Mouse (Mus musculus): ENCODE measurements around the gene Cttnbp2nl. TPM values are rescaled to one million over a fixed set of nuclear protein-coding genes. Genes with fewer than 3 reads are reported as not detected.

Cttnbp2nl gene
- polyA plus RNA-seq, 1 experiment from 2014 or later: 24.1 TPM

DNA sequence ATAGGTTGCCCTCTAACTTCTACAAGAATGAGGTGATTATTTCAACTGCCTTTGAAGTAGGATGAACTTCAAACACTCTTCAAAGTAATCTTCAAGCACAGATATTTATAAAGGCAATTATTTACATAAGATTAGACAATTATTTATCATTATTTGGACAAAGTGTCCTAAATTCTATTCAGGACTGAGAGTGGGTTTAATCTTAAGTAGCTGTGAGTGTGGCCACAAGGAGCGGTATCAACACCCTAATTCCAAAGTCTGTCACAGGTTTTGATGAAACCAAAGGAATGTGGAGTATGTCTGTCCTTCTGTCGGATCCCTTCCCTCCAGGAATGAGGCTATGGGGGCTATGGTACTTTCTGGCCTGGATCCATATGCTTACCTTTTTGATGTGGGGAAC lies 38.0 kb downstream of the Cttnbp2nl start:
- H3K36me3 ChIP-seq: peaks cover 26% of the 10 kb centered on the region
- H3K27ac ChIP-seq (replicated peaks): no peak overlapping the region
- WGBS: 37% methylated on average over 2 of the region's 2 CpGs
- no peak overlapping the region for H3K4me3 ChIP-seq
- peaks cover 72% of the 10 kb centered on the region for H3K4me1 ChIP-seq
- no peaks in the 10 kb centered on the region for H3K27me3 ChIP-seq (replicated peaks)
- no peaks in the 10 kb centered on the region for H3K9me3 ChIP-seq
- ATAC-seq (ENCODE audit: extremely low read depth, insufficient number of reproducible peaks, low FRiP score, low TSS enrichment): no peak
- no peak overlapping the region for H3K4me2 ChIP-seq
- no peak overlapping the region for H3K9ac ChIP-seq

- Histone ChIP-seq H3K27me3 (replicated peaks) (no peaks in the 10 kb centered on the region), H3K9ac (peak overlapping the region; percentile 10; the same call in 1 of the 2 replicates), H3K36me3 (peaks cover 44% of the 10 kb centered on the region), H3K4me2 (no peak overlapping the region), H3K4me1 (peaks cover 56% of the 10 kb centered on the region), H3K9me3 (no peaks in the 10 kb centered on the region), H3K4me3 (no peak overlapping the region), H3K27ac (replicated peaks) (peak overlapping the region; percentile 36)
- no peak for ATAC-seq (ENCODE audit: extremely low read depth, insufficient number of reproducible peaks, low FRiP score, low TSS enrichment)
- 71% methylated on average over 7 of the region's 7 CpGs for WGBS
These were observed 40.1 kb downstream of the Cttnbp2nl start for GRCm38 (mm10) chr3:105012696-105013313.

DNA sequence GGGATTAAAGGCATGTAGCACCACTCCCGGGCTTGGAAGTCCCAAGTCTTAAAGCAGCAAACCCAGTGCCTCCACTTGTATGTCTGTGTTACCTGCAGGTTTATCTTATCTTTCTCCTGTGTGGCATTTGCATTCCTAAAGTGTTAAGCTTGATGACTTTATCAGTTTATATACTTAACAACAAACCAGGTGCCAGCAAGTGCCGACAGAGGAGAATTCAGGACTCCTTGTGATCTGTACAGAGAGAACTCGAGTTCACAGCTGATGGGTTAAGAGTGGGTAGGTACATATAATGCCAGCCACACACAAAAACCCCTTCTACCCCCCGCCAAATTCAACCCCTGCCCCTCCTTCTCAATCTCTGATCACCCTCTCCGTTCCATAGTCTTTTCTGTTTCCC lies 41.1 kb downstream of the Cttnbp2nl start:
- WGBS: 51% methylated on average over 5 of the region's 5 CpGs
- Histone ChIP-seq H3K4me3 (no peak overlapping the region), H3K27ac (replicated peaks) (no peak overlapping the region), H3K4me2 (no peak overlapping the region), H3K36me3 (peaks cover 53% of the 10 kb centered on the region), H3K9ac (no peak overlapping the region), H3K9me3 (no peaks in the 10 kb centered on the region), H3K27me3 (replicated peaks) (no peaks in the 10 kb centered on the region), H3K4me1 (peaks cover 48% of the 10 kb centered on the region)
- no peak for ATAC-seq (ENCODE audit: extremely low read depth, insufficient number of reproducible peaks, low FRiP score, low TSS enrichment)

- ATAC-seq (ENCODE audit: extremely low read depth, insufficient number of reproducible peaks, low FRiP score, low TSS enrichment): no peak
- 84% methylated on average over 11 of the region's 11 CpGs for WGBS
- H3K4me3 ChIP-seq: no peak overlapping the region
These were observed 42.1 kb downstream of the Cttnbp2nl start for GRCm38 (mm10) chr3:105010681-105011339.

DNA sequence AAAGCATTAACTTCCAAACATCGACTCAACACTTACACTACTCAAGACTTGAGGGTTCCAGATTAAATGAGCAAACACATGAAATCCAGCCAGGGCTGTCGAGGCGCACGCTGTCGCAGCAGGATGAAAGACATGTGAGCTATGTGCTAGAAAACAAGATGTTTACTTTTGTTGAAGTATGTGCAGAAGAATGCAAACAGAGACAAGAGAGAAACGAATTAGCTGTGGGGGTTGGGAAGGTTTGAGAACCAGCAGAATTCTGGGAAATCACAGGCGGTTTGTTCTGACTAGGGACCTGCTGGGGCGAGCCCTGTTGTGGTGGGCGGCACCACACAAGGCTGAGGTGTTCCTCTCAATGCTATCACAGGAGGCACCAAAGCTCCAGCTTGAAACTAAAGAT lies 44.9 kb downstream of the Cttnbp2nl start:
- Histone ChIP-seq H3K4me2 (no peak overlapping the region), H3K4me3 (no peak overlapping the region), H3K36me3 (peaks cover 86% of the 10 kb centered on the region), H3K4me1 (peaks cover 14% of the 10 kb centered on the region), H3K9me3 (no peaks in the 10 kb centered on the region), H3K9ac (no peak overlapping the region), H3K27me3 (replicated peaks) (no peaks in the 10 kb centered on the region), H3K27ac (replicated peaks) (no peak overlapping the region)
- 76% methylated on average over 9 of the region's 9 CpGs for WGBS
- ATAC-seq (ENCODE audit: extremely low read depth, insufficient number of reproducible peaks, low FRiP score, low TSS enrichment): no peak

More at GRCm38 (mm10) chr3:105010681-105011339, 42.1 kb downstream of the Cttnbp2nl start:
- Histone ChIP-seq H3K27ac (replicated peaks) (no peak overlapping the region), H3K27me3 (replicated peaks) (no peaks in the 10 kb centered on the region), H3K9me3 (no peaks in the 10 kb centered on the region), H3K4me2 (no peak overlapping the region), H3K9ac (no peak overlapping the region), H3K4me1 (peaks cover 38% of the 10 kb centered on the region), H3K36me3 (peaks cover 64% of the 10 kb centered on the region)

GRCm38 (mm10) chr3:105006101-105006500 lies 46.8 kb downstream of the Cttnbp2nl start:
- Histone ChIP-seq H3K9ac (no peak overlapping the region), H3K4me1 (peaks cover 14% of the 10 kb centered on the region), H3K9me3 (no peaks in the 10 kb centered on the region), H3K36me3 (peaks cover 89% of the 10 kb centered on the region), H3K27me3 (replicated peaks) (no peaks in the 10 kb centered on the region), H3K4me2 (no peak overlapping the region), H3K27ac (replicated peaks) (no peak overlapping the region), H3K4me3 (no peak overlapping the region)
- ATAC-seq (ENCODE audit: extremely low read depth, insufficient number of reproducible peaks, low FRiP score, low TSS enrichment): no peak
- 90% methylated on average over 6 of the region's 6 CpGs for WGBS

DNA sequence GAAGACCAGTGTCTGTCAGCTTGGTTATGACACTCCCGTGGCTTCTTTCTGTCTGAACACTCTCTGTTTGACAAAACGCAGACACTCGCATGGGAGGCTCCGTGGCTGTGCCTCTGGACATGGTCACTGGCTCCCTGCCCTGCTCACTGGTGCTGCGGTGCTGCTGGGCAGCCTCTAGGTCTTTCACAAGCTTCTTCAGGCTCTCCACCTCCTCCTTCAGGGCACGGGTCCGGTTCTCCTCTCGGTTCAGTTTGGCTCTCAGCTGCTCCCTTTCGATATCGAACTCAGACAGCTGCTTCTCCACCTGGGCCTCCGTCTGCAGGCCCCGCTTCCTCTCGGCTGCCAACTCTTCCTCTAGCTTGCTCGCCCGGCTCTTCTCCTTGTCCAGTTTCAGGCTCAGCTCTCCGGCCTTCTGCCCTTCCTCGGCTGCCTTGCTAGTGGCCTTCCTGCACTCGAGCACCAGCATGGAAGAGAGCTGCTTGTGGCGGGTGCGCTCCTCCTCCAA lies 47.3 kb downstream of the Cttnbp2nl start:
- Histone ChIP-seq H3K4me2 (no peak overlapping the region), H3K9me3 (no peaks in the 10 kb centered on the region), H3K36me3 (peaks cover 86% of the 10 kb centered on the region), H3K27ac (replicated peaks) (no peak overlapping the region), H3K4me3 (no peak overlapping the region), H3K27me3 (replicated peaks) (no peaks in the 10 kb centered on the region), H3K4me1 (peaks cover 19% of the 10 kb centered on the region), H3K9ac (no peak overlapping the region)
- WGBS: 80% methylated on average over 20 of the region's 20 CpGs
- no peak for ATAC-seq (ENCODE audit: extremely low read depth, insufficient number of reproducible peaks, low FRiP score, low TSS enrichment)

DNA sequence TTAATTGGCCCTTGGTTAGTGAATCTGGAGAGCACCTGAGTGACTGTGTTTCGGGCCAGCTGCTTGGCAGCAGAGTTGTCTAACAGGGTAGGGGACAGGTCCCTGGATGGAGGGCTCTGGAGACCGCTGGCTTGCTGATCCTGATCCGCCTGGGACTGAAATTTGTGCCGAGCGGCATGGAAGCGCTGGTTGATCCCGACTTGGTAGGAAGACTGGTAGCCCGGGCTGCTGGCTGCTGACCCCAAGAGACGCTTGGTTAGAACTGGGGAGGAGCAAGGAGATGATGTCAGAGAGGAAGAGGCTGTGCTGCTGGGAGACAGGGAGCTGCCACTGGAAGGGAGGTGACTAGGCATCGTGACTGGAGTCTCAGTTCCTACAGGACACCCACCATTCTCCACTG lies 47.9 kb downstream of the Cttnbp2nl start:
- H3K4me3 ChIP-seq: no peak overlapping the region
- H3K4me1 ChIP-seq: peaks cover 25% of the 10 kb centered on the region
- H3K27ac ChIP-seq (replicated peaks): no peak overlapping the region
- no peaks in the 10 kb centered on the region for H3K9me3 ChIP-seq
- no peak overlapping the region for H3K4me2 ChIP-seq
- no peak overlapping the region for H3K9ac ChIP-seq
- WGBS: 87% methylated on average over 10 of the region's 10 CpGs
- no peaks in the 10 kb centered on the region for H3K27me3 ChIP-seq (replicated peaks)
- ATAC-seq (ENCODE audit: extremely low read depth, insufficient number of reproducible peaks, low FRiP score, low TSS enrichment): no peak
- H3K36me3 ChIP-seq: peaks cover 81% of the 10 kb centered on the region

- H3K4me1 ChIP-seq: peaks cover 35% of the 10 kb centered on the region
- H3K27ac ChIP-seq (replicated peaks): no peak overlapping the region
- ATAC-seq (ENCODE audit: extremely low read depth, insufficient number of reproducible peaks, low FRiP score, low TSS enrichment): no peak
- 82% methylated on average over 14 of the region's 14 CpGs for WGBS
- no peaks in the 10 kb centered on the region for H3K27me3 ChIP-seq (replicated peaks)
- H3K4me3 ChIP-seq: no peak overlapping the region
- peaks cover 71% of the 10 kb centered on the region for H3K36me3 ChIP-seq
- H3K4me2 ChIP-seq: no peak overlapping the region
- no peak overlapping the region for H3K9ac ChIP-seq
- H3K9me3 ChIP-seq: no peaks in the 10 kb centered on the region
These were observed 48.9 kb downstream of the Cttnbp2nl start for GRCm38 (mm10) chr3:105003960-105004463.

- Histone ChIP-seq H3K9me3 (no peaks in the 10 kb centered on the region), H3K27ac (replicated peaks) (peak overlapping the region; percentile 66), H3K27me3 (replicated peaks) (no peaks in the 10 kb centered on the region), H3K4me2 (peak overlapping the region; percentile 8; the same call in 1 of the 2 replicates), H3K9ac (peak overlapping the region; percentile 9; the same call in 1 of the 2 replicates), H3K36me3 (peaks cover 46% of the 10 kb centered on the region), H3K4me1 (peaks cover 61% of the 10 kb centered on the region), H3K4me3 (no peak overlapping the region)
- no peak for ATAC-seq (ENCODE audit: extremely low read depth, insufficient number of reproducible peaks, low FRiP score, low TSS enrichment)
- WGBS: 9% methylated on average over 6 of the region's 6 CpGs
These were observed 51.6 kb downstream of the Cttnbp2nl start for GRCm38 (mm10) chr3:105001374-105001773.

- Histone ChIP-seq H3K4me2 (no peak overlapping the region), H3K4me1 (peaks cover 69% of the 10 kb centered on the region), H3K9ac (no peak overlapping the region), H3K9me3 (no peaks in the 10 kb centered on the region), H3K4me3 (no peak overlapping the region), H3K27me3 (replicated peaks) (no peaks in the 10 kb centered on the region), H3K36me3 (peaks cover 37% of the 10 kb centered on the region), H3K27ac (replicated peaks) (peak overlapping the region; percentile 66)
- ATAC-seq (ENCODE audit: extremely low read depth, insufficient number of reproducible peaks, low FRiP score, low TSS enrichment): no peak
- 73% methylated on average over 8 of the region's 8 CpGs for WGBS
These were observed 52.4 kb downstream of the Cttnbp2nl start for GRCm38 (mm10) chr3:105000561-105000960.

Data from heart, embryonic 13.5 days (tissue).